In the genomic region with DNA sequence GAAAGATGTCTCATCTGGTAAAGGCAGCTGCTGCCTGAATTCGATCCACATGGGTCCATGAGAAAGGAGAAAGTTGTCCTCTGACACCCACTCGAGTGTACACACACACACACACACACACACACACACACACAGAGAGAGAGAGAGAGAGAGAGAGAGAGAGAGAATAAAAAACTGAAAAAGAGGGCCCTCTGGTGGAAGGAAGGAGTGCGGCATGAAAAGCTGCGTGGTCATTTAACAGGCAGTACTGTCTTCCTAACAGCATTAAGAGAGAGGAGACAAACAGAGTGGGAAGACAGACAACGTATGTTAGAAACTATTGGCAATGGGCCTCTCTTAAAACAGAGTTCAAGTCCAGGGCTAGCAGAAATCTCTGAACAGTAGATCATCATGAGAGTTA, we compare ENCODE assay signal across 9 mouse cellular contexts. TPM values are rescaled to one million over a fixed set of nuclear protein-coding genes. Genes with fewer than 3 reads are reported as not detected.
DNase-seq lines count a peak whose midpoint lies in the region; ATAC-seq and TF ChIP-seq lines count a peak whose summit lies in the region.
"Had no signal": no experiment of that assay in that cellular context is flagged by ENCODE, and none has a peak within 500 bp of the region (broad histone marks: within the 10 kb centered on the region; RNA-seq: fewer than 3 reads in every experiment).

No protein-coding gene starts in this region.

- H3K4me1 ChIP-seq in heart, adult 2 months (ENCODE audit: control insufficient read depth, insufficient read depth, low read length) = peaks cover 4% of the 10 kb centered on the region
- no peaks in the 10 kb centered on the region for H3K4me1 ChIP-seq in liver, postnatal 0 days (ENCODE audit: insufficient read depth)
- H3K4me1 ChIP-seq in forebrain, embryonic 12.5 days = no peaks in the 10 kb centered on the region
- H3K4me1 ChIP-seq: lung, embryonic 15.5 days had no signal

- no peak overlapping the region for H3K9ac ChIP-seq in heart, adult 2 months (ENCODE audit: low read depth, low read length)
- H3K9ac ChIP-seq in liver, postnatal 0 days (replicated peaks) = no peak overlapping the region
- no peak overlapping the region for H3K9ac ChIP-seq in forebrain, embryonic 12.5 days
- H3K9ac ChIP-seq: lung, embryonic 15.5 days had no signal

- no peak for TF ChIP-seq EP300 in heart, adult 2 months (IDR thresholded peaks at IDR 0.05; ENCODE audit: insufficient read depth, low read depth, low read length)
- TF ChIP-seq EP300 in liver, postnatal 0 days (IDR thresholded peaks at IDR 0.05; ENCODE audit: low read depth) = no peak

- intact Hi-C loops in heart, adult 2 months (cut with DNase I) = no loop called here
- intact Hi-C loops in heart, postnatal 36 days (cut with DNase I) = no loop called here

- H3K9me3 ChIP-seq in liver, postnatal 0 days (ENCODE audit: low read length) = no peaks in the 10 kb centered on the region
- H3K9me3 ChIP-seq in forebrain, embryonic 12.5 days = no peaks in the 10 kb centered on the region
- H3K9me3 ChIP-seq: lung, embryonic 15.5 days had no signal

- no peak for DNase-seq in heart, adult 2 months
- no peak for DNase-seq in heart, postnatal 36 days
- DNase-seq in right cerebral cortex, adult 2 months (ENCODE audit: low spot score in 2 of 2) = peak; percentile 35
- no peak for DNase-seq in right cerebral cortex, postnatal 25 days
- DNase-seq in liver, postnatal 0 days = no peak
- peak; percentile 58 for DNase-seq in thymus, postnatal 36 days
- DNase-seq in gastrocnemius, adult 8-10 months (ENCODE audit: low spot score in 2 of 2) = no peak

- no peak for TF ChIP-seq POLR2A in heart, adult 2 months (IDR thresholded peaks at IDR 0.05; ENCODE audit: insufficient read depth, low read depth, low read length)

- no peaks in the 10 kb centered on the region for H3K27me3 ChIP-seq in heart, adult 2 months (ENCODE audit: control insufficient read depth, insufficient read depth, low read length)
- H3K27me3 ChIP-seq in liver, postnatal 0 days (ENCODE audit: insufficient read depth, low read length) = no peaks in the 10 kb centered on the region
- no peaks in the 10 kb centered on the region for H3K27me3 ChIP-seq in forebrain, embryonic 12.5 days
- H3K27me3 ChIP-seq: lung, embryonic 15.5 days had no signal

- H3K79me2 ChIP-seq in heart, adult 2 months (replicated peaks; ENCODE audit: control insufficient read depth, insufficient read depth, low read length) = no peaks in the 10 kb centered on the region; the same call in 1 of the 2 replicates

- H3K4me3 ChIP-seq in heart, adult 2 months = no peak overlapping the region
- H3K4me3 ChIP-seq in liver, postnatal 0 days (ENCODE audit: low read depth, low read length) = no peak overlapping the region
- no peak overlapping the region for H3K4me3 ChIP-seq in forebrain, embryonic 12.5 days (replicated peaks)
- H3K4me3 ChIP-seq: lung, embryonic 15.5 days had no signal

- TF ChIP-seq CTCF in heart, adult 2 months (IDR thresholded peaks at IDR 0.05) = peak; percentile 58
- peak; percentile 58 for TF ChIP-seq CTCF in liver, postnatal 0 days (IDR thresholded peaks at IDR 0.05; ENCODE audit: low read depth)

- H3K27ac ChIP-seq in heart, adult 2 months = no peak overlapping the region
- H3K27ac ChIP-seq in liver, postnatal 0 days (ENCODE audit: low read depth) = no peak overlapping the region
- H3K27ac ChIP-seq in forebrain, embryonic 12.5 days = no peak overlapping the region
- H3K27ac ChIP-seq: lung, embryonic 15.5 days had no signal

- peaks cover 15% of the 10 kb centered on the region for H3K36me3 ChIP-seq in heart, adult 2 months (ENCODE audit: control insufficient read depth, insufficient read depth, low read length)
- peaks cover 11% of the 10 kb centered on the region; the same call in 1 of the 2 replicates for H3K36me3 ChIP-seq in liver, postnatal 0 days (replicated peaks; ENCODE audit: insufficient read depth, low read length)
- peaks cover 9% of the 10 kb centered on the region for H3K36me3 ChIP-seq in forebrain, embryonic 12.5 days (replicated peaks)
- H3K36me3 ChIP-seq: lung, embryonic 15.5 days had no signal

- H3K4me2 ChIP-seq in liver, postnatal 0 days (ENCODE audit: low read depth, low read length) = no peak overlapping the region
- H3K4me2 ChIP-seq in forebrain, embryonic 12.5 days = no peak overlapping the region
- H3K4me2 ChIP-seq: lung, embryonic 15.5 days had no signal

- ATAC-seq in liver, postnatal 0 days = no peak
- no peak for ATAC-seq in forebrain, embryonic 12.5 days (ENCODE audit: low FRiP score)

- WGBS in heart, adult 2 months = 56% methylated on average over 5 of the region's 5 CpGs
- 56% methylated on average over 5 of the region's 5 CpGs for WGBS in liver, postnatal 0 days (ENCODE audit: insufficient replicate concordance)
- 60% methylated on average over 5 of the region's 5 CpGs for WGBS in forebrain, embryonic 12.5 days

RNA-seq across cellular contexts. Expression of gene Arl5b, which starts 8.9 kb away (rescaled TPM):
- total RNA-seq in heart, adult 2 months (2021) = 10 to 100 TPM; 26.5 to 26.7 TPM
- polyA plus RNA-seq in heart, adult 2 months (2012; rRNA removed) = 6.5 and 15.1 TPM in 2 replicates
- 10 to 100 TPM; 25.8 to 27.8 TPM for total RNA-seq in heart, postnatal 36 days (2021)
- 8.6 and 9.1 TPM in 2 replicates for polyA plus RNA-seq in liver, postnatal 0 days (2015; fragmentation: Nextera tagmentation; extraction: Ambion mirVana)
- 10 to 100 TPM; 17.1 to 20.0 (median 19.5) TPM for total RNA-seq in gastrocnemius, adult 8-10 months (2022)
- polyA plus RNA-seq in forebrain, embryonic 12.5 days (2016; fragmentation: Nextera tagmentation; extraction: Ambion mirVana) = 52.9 and 56.1 TPM in 2 replicates

RNA-seq across cellular contexts. Expression of gene Nsun6, which starts 14.5 kb away (rescaled TPM):
- total RNA-seq in heart, adult 2 months (2021) = 1 to 10 TPM; 4.3 to 4.5 TPM
- polyA plus RNA-seq in heart, adult 2 months (2012; rRNA removed) = 0.94 and 2.2 TPM in 2 replicates
- total RNA-seq in heart, postnatal 36 days (2021) = 1 to 10 TPM; 5.5 to 6.5 TPM
- 3.8 and 4.6 TPM in 2 replicates for polyA plus RNA-seq in liver, postnatal 0 days (2015; fragmentation: Nextera tagmentation; extraction: Ambion mirVana)
- total RNA-seq in gastrocnemius, adult 8-10 months (2022) = 1 to 10 TPM; 1.8 to 2.8 (median 1.9) TPM
- polyA plus RNA-seq in forebrain, embryonic 12.5 days (2016; fragmentation: Nextera tagmentation; extraction: Ambion mirVana) = 14.1 and 14.2 TPM in 2 replicates

Comparison
In these comparisons a context has a peak if more than half of its experiments do, and no peak if none do; other contexts are left out.
1. DNase-seq: peak in right cerebral cortex, adult 2 months (2 of 2) and thymus, postnatal 36 days (2 of 2); none in heart, adult 2 months (0 of 2), heart, postnatal 36 days (0 of 2), right cerebral cortex, postnatal 25 days (single experiment), liver, postnatal 0 days (single experiment) and gastrocnemius, adult 8-10 months (0 of 2).